Mouse (Mus musculus) cerebellum, postnatal 10 days (tissue): ENCODE results near the gene Mss51.
A peak's percentile ranks its signal among the peaks of the same experiment; 100 is the strongest.

Experiments
- DNase-seq, 2 experiments: peaks; one replicate each; pipeline ENCODE4 v3.0.0; 2021; ENCODE audit warnings: mixed read lengths in 2 of 2

Mss51 gene

DNA sequence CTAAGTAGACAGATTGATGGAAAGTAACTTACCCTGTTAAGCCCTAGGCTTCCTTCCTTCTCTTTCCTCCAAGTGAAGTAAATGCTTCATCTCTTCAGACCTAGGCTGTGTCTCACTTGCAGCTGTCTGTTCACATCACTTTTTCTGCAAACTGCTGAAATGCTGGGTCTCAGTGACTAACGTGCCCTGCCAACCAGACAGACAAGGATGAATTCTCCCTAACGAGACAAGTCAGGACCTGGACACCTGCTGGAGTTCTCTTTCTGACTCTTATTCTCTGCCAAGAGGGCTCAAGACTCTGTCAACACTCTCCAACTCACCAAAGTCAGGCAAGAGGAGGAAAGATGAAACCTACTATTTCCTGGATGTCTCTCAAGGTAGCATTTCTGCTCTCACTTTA is at the start of gene Mss51:
Gene Mss51, minus strand, starts transcription at position 299 of the 400 bp plus-strand sequence.
- DNase-seq: no peak

DNA sequence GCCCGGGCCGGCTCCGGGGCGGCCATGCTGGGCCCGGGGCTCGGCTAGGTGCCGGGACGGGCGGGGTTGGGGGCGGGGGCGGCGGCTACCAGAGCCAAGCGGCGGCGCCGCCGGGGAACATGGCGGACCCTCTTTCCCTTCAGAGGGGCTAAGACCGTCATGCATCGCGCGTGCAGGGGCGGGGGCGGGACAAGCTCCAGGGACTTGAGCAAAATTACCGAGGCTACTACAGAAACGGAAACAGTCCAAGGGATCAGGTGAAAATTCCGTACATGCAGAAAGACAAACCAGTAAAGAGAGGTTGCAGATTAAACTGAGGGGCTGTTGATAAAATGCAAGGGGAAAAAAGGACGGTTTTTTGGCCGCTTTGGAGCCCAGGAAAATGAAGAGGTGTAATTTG is 49.7 kb upstream of the Mss51 start, which contains the start of gene Ppp3cb:
Gene Ppp3cb, minus strand, starts transcription at position 159 of the 400 bp plus-strand sequence.
- DNase-seq: peak; percentile 90 to 92

DNA sequence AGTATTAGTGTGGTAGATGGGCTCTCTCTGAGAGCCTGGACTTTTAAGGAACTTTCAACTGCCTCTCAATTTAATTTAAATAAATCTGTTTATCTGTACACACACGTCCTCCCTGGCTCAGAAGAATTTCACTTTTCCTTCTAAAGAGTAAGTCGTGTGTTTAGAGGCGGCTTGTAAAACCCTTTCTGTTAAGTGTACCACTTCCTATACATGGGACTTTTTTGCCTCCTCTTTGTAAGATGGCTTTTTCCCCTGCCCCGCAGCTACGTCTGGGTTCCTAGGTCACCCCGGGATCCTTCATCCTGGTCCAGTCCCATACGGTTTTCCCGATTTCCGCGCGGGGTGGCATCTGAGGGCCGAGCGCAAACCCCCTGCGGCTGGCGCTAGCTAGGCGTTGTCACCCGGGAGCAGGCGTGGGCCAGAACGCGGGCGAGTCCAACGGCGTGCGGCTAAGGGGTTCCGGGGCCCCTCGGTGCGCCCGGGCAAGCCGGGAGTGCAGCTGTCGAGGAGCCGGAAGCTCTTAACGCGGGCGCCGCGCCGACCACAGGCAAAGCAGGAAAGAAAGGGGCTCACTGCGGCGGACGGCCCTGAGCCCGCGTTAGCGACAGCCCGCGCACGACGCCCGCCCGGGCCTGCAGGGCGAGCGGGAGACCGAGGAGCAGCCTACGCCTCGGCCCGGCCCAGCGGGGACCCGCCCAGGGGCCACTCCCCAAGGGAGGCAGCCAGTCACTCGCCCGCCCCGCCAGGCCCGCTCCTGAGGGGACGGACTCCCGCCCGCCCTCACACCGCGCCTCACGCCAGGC is 49.0 kb upstream of the Mss51 start:
- DNase-seq: peak; percentile 81 to 87

DNA sequence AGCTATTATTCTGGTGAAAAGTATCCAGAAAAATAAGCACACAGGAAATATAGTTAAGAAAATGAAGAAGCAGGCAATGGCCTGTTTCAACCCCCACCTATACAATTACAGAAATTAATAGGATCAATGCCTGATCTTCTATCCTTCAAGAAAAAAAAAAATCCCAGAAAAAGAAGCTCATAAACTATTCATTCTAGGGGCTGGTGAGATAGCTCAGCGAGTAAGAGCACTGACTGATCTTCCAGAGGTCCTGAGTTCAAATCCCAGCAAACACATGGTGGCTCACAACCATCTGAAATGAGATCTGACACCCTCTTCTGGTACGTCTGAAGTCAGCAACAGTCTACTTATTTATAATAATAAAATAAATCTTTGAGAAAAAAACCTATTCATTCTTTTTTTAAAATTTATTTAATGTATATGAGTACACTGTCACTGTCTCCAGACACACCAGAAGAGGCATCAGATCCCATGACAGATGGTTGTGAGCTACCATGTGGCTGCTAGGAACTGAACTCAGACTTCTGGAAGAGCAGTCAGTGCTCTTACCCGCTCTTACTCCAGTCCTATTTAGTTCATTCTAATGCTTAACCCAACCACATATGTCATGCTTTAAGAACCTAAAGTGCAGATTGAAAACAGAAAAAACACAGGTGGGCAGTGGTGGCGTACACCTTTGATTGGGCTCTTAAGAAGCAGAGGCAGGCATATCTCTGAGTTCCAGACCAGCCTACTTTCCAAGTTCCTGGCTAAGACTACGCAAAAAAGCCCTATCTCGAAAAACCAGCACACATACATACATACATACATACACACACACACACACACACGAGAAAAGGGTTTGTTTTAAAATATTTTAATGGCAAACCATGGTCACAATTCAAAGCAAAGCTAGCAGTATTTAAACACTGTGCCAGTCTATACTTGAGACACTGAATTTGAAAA is 48.0 kb upstream of the Mss51 start:
- no peak for DNase-seq

- no peak for DNase-seq
Observed at GRCm38 (mm10) chr14:20529643-20530042, 32.9 kb upstream of the Mss51 start.

DNA sequence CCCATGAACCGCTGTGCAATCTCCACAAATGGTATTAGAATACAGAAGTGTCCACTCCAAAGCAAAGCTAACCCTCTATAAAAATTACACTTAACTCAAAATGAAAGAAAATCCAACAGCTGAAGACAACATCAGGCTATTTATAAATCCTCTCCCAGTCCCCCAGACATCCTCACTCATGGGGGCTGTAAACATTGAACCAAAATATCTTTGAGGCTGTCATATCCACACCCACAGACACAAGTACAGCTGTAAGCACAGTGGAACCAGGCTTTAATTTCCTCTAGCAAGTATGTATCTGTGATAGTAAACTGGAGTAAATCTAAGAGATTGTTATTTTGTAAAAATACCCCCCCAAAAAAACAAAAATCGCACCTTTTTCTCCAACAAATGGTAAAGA is 23.5 kb upstream of the Mss51 start:
- no peak for DNase-seq

DNA sequence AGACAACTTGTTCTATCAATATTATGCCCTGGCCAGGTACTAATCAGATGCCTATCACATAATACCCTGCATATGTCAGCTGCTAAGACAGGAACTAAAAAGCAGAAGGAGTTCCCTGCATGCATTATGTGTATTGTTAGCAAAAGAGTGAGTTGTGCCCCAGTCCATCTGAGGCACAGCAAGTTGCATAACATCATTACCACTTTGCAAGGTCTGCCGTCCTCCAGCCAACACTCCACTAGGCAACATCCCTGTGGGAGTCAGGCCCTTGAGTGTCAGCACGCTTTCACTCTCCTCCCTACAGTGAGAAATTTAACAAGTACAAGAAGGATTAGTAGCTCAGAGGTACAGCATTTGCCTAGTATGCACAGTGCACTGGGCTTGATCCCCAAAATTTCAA is 11.7 kb upstream of the Mss51 start:
- DNase-seq: no peak

GRCm38 (mm10) chr14:20502966-20503365 is 6.3 kb upstream of the Mss51 start:
- DNase-seq: no peak

DNA sequence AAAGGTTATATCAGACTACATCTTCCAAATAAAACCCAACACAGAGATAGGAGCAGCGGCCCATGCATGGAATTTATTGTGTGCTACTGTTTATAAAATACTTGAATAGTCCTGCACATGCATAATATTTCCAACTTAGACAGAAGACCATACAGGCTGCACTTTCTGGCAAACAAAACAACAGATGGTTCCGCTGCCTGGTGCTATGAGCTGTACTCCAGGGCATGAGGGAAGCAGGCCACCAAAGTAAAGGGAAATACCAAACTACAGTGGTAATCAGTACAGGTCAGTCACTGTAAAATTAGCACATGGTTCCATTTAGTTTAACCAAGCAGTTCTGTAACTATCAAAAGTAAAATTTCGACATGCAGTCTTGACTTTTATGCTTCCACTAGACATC is 3.3 kb upstream of the Mss51 start:
- no peak for DNase-seq

DNA sequence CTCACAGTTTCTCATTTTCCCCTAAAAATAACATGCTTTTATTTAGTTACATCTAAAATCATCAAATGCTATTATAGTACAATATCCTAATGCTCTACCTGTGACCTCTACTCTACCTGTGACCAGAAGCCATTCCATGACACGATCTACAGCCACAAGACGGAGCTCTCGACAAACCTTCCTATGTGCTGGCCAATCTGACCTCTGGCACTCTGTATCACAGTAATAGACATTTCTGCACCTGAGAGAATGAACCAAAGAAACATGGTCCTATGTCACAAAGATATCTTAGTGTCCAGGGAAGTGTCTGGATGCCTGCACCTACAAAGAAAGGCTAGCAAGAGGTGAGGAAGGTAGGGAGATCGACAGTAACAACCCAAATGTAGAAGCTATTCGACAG is 10.7 kb downstream of the Mss51 start:
- DNase-seq: no peak

- DNase-seq: no peak
Observed at GRCm38 (mm10) chr14:20482051-20482751, 14.5 kb downstream of the Mss51 start.

DNA sequence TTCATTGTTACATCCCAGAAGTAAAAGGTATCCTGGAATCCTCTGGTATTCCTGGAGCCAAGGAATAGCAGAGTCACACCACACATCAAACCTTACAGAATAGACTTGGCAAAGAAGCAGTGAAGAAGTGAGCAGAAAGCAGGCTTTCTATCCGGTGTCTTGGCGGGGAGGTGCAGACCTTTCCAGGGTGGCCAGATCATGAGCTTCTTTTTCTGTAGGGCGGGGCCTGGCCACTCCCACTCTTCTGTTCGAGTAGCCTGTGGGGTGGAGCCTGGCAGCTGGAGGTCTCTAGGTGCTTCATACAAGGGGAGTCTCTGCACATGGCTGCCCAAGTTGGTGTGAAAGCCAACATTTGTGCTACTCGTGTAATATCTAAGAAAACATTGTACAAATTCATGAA is 15.5 kb downstream of the Mss51 start:
- peak; percentile 11 to 22 for DNase-seq

- no peak for DNase-seq
Observed at GRCm38 (mm10) chr14:20480195-20480579, 16.5 kb downstream of the Mss51 start.

DNA sequence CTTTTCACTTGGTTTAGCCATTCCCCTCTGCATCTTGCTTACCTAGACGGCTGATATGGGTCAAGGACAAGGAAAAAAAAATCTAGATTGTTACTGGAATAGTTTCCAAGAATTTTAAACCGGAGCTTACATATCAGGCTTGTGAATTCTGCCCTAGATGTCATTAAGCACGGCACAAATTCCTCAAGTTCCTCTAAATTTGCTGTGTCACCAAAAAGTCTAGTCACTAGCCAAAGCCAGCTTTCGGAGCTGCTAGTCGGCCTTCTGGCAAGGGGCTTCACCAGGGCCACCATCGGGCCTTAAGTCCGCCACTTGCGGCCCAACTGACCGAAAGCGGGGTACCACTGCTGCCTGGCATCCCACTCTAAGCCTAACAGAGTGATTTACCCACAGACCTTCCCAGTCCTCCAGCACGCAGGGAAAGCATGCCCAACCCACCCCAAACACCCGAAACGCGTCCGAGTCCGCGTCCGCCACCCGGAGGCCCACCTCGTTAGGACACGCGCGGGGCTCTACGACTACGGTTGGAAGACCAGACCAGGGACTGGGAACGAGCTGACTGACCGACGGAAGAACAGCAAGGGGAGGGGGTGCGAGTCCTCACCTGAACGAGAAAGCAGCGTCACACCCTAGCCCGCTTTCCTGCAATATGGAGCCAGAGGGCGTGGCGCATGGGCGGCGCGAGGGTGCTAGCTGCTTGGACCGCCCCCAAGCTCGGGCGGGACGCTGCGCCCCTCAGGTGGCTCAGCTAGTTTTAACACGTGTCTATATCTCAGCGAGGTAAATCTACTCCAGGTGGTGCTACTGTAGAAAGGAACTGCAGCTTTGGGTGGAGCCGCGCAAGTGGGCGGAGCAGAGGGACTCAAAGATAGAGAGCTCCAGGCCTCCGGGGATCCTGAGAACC is 17.2 kb downstream of the Mss51 start, which contains the start of gene Anxa7:
Gene Anxa7, minus strand, starts transcription at position 843 of the 904 bp plus-strand sequence.
- peak; percentile 66 to 75 for DNase-seq

- no peak for DNase-seq
Observed at GRCm38 (mm10) chr14:20478801-20479200, 17.9 kb downstream of the Mss51 start.

DNA sequence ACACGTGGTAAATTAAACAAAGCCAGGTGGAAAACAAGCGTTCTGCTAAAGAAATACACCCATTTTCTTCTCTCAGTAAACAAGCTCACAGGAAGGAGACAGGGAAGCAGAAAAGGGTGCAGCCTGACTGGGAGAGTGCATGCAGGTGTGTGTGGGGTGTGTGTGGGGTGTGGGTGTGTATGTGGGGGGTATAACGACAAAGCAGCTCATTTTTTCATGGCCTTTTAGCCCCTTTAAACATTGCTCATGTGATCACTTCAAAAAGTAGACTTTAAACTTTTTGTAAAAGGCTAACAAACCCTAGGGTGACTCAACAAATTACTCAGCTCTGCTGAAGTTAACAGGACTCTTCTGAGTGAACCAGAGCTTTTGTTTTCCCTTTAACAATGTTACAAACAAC is 18.3 kb downstream of the Mss51 start:
- no peak for DNase-seq

- no peak for DNase-seq
Observed at GRCm38 (mm10) chr14:20477261-20478025, 19.3 kb downstream of the Mss51 start.

- DNase-seq: peak; percentile 18 to 22
Observed at GRCm38 (mm10) chr14:20460216-20460615, 36.5 kb downstream of the Mss51 start.

GRCm38 (mm10) chr14:20458378-20458777 is 38.3 kb downstream of the Mss51 start:
- no peak for DNase-seq

- DNase-seq: peak in 1 of 2 experiments; percentile 16
Observed at GRCm38 (mm10) chr14:20452929-20453328, 43.8 kb downstream of the Mss51 start.

GRCm38 (mm10) chr14:20451765-20452331 is 44.9 kb downstream of the Mss51 start, which contains the start of gene Cfap70:
Gene Cfap70, minus strand, starts transcription at chr14:20452226.
- peak; percentile 77 to 80 for DNase-seq
